Mouse (Mus musculus) forebrain, embryonic 12.5 days (tissue): ENCODE results near the gene Mxi1. TPM values are rescaled to one million over a fixed set of nuclear protein-coding genes. Genes with fewer than 3 reads are reported as not detected.

Source experiments
- ATAC-seq: fragments of 200-750 bp; cut with Nextera tagmentation; 2 replicates; pipeline ENCODE4 v1.8.0; 2017; ENCODE audit warnings: moderate TSS enrichment; ENCODE audit not compliant: low FRiP score
- H3K27ac ChIP-seq: fragments of 300-500 bp; sonication (generic); 2 replicates; pipeline ENCODE4 v1.5.1; 2016; ENCODE audit warnings: mild to moderate bottlenecking
- H3K27me3 ChIP-seq: fragments of 300-500 bp; sonication (generic); 2 replicates; pipeline ENCODE4 v1.6.1; 2016; ENCODE audit warnings: mild to moderate bottlenecking
- H3K36me3 ChIP-seq: fragments of 300-500 bp; sonication (generic); replicated peaks from 2 replicates; pipeline ENCODE4 v1.6.1; 2016; ENCODE audit warnings: mild to moderate bottlenecking
- H3K4me1 ChIP-seq: fragments of 300-500 bp; sonication (generic); 2 replicates; pipeline ENCODE4 v1.6.1; 2016
- H3K4me2 ChIP-seq: fragments of 300-500 bp; sonication (generic); 2 replicates; pipeline ENCODE4 v1.6.1; 2016; ENCODE audit warnings: mild to moderate bottlenecking, moderate library complexity
- H3K4me3 ChIP-seq: fragments of 300-500 bp; sonication (generic); replicated peaks from 2 replicates; pipeline ENCODE4 v1.5.1; 2016; ENCODE audit warnings: mild to moderate bottlenecking
- H3K9ac ChIP-seq: fragments of 300-500 bp; sonication (generic); 2 replicates; pipeline ENCODE4 v1.6.1; 2016; ENCODE audit warnings: mild to moderate bottlenecking
- H3K9me3 ChIP-seq: fragments of 300-500 bp; sonication (generic); 2 replicates; pipeline ENCODE4 v1.6.1; 2016
- WGBS: fragments of 180-500 bp; shearing (Covaris S2); methylation state at CpG from one replicate; pipeline ENCODE4 v1.1.7; 2016; 5-methylcytosine and 5-hydroxymethylcytosine counted together
- polyA plus RNA-seq: library from polyadenylated mRNA; unstranded; fragments of >200 nt; fragmentation: Nextera tagmentation; extraction: Ambion mirVana; gene quantifications from 2 replicates; pipeline ENCODE4 v1.2.1, GENCODE M21; 2016

Mxi1 gene
- polyA plus RNA-seq, 1 experiment from 2014 or later = 62.4 TPM

DNA sequence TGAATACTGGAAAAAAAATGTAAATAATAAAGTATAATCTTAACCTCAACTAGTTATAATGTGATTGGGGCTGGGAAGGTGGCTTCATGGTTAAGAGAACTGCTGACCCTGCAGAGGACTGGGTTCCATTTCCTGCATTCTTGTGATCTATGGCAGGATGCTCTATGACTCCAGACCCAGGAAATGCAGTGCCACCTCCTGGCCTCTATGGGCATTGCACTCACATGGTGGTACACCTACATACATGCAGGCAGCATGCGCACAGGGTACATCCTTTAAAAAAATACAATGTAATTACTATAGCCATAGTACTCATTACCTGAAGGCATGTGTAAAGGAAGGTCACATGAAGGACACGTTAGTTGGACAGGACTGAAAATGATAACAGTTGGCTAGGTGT, 52.6 kb downstream of the Mxi1 start:
- no peak overlapping the region for H3K9ac ChIP-seq
- H3K4me3 ChIP-seq = no peak overlapping the region
- H3K4me1 ChIP-seq = peaks cover 28% of the 10 kb centered on the region
- 50% methylated on average over 2 of the region's 2 CpGs for WGBS
- H3K9me3 ChIP-seq = no peaks in the 10 kb centered on the region
- ATAC-seq = no peak
- no peaks in the 10 kb centered on the region for H3K36me3 ChIP-seq
- H3K4me2 ChIP-seq = no peak overlapping the region
- no peaks in the 10 kb centered on the region for H3K27me3 ChIP-seq
- H3K27ac ChIP-seq = no peak overlapping the region

DNA sequence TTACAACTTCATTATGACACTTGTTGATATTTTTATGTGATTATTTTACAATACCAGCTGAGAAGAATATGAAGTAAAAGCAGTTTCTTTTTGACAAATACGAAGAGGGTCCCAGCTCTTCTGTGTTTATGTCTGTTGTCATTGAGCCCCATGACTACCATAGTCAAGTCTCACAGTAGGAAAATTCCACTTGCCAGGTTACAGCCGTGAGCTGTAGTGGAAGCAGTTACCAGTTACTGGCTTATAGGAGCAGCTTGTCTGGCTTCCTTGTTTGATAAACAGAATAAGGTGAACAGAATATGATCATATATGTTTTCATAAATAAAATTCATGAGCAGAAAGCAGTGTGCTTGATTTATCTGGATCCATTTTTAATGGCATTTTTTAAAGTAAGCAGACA, 54.2 kb downstream of the Mxi1 start:
- no peaks in the 10 kb centered on the region for H3K27me3 ChIP-seq
- no peak overlapping the region for H3K4me3 ChIP-seq
- no peak overlapping the region for H3K9ac ChIP-seq
- WGBS = 84% methylated on average over 2 of the region's 2 CpGs
- no peaks in the 10 kb centered on the region for H3K36me3 ChIP-seq
- no peak overlapping the region for H3K4me2 ChIP-seq
- no peaks in the 10 kb centered on the region for H3K9me3 ChIP-seq
- no peak overlapping the region for H3K27ac ChIP-seq
- peaks cover 20% of the 10 kb centered on the region for H3K4me1 ChIP-seq
- ATAC-seq = no peak

DNA sequence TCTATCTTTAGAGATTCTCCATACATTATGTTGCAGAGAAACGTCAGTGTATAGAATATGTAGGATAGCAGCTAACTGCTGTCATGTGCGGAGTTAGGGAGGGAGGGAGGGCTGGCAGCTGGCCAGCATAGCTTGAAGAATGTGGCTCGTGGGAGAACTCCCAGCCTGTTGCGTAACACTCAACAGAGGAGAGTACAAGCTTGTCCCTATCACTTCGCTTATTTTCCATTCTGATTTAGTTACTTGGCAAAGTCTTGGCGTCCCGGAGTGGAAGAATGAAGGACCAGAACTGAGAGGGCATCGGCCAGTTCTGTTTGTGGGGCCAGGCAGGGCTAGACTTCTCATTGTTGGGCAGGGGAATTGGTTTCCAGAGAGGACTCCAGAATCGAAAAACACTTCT, 54.6 kb downstream of the Mxi1 start:
- H3K4me2 ChIP-seq = peak overlapping the region; percentile 21
- WGBS = 48% methylated on average over 9 of the region's 9 CpGs

DNA sequence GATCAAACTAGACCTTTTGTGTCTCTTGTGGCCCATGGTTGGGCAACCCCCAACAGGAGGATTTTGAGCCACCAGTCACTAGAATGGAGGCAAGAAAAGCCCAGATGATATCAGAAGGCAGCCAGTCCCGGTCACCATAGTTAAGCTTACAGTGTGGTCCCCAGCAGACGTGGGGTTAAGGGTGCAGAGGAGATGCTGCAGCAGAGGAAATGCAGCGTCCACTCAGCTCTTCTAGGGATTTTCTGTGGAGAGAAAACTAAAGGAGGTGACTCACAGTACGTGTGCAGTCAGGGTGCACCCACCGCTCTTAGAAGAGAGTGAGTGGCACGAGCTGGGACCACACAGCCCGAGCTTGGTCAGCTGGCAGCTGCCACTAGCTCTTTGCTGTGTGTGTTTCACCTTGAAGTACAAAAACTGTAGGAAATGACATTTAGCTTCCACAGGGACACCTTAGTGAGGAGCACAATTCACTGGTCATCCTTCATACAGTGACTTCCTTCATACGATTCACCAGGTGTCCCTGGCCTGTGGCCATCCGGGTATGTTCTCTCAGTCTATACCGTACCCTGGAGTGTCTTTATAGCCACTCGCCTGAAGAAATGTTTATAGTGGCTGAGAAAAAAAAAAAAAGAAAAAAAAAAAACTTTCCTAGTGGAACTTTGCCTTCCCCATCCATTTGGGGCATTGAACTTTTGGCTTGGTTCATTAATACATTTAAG, 55.9 kb downstream of the Mxi1 start:
- H3K4me2 ChIP-seq = no peak overlapping the region
- no peak overlapping the region for H3K27ac ChIP-seq
- H3K36me3 ChIP-seq = peaks cover under 1% of the 10 kb centered on the region
- H3K4me1 ChIP-seq = peaks cover 9% of the 10 kb centered on the region
- ATAC-seq = no peak
- 86% methylated on average over 11 of the region's 11 CpGs for WGBS
- no peaks in the 10 kb centered on the region for H3K27me3 ChIP-seq
- H3K9me3 ChIP-seq = no peaks in the 10 kb centered on the region
- H3K9ac ChIP-seq = no peak overlapping the region
- no peak overlapping the region for H3K4me3 ChIP-seq

More for the DNA sequence above, 54.6 kb downstream of the Mxi1 start:
- peak; percentile 45; the same call in 1 of the 2 replicates for ATAC-seq
- Histone ChIP-seq H3K4me1 (peaks cover 16% of the 10 kb centered on the region), H3K9ac (no peak overlapping the region), H3K27ac (peak overlapping the region; percentile 42; the same call in 1 of the 2 replicates), H3K9me3 (no peaks in the 10 kb centered on the region), H3K27me3 (no peaks in the 10 kb centered on the region), H3K4me3 (no peak overlapping the region), H3K36me3 (no peaks in the 10 kb centered on the region)

DNA sequence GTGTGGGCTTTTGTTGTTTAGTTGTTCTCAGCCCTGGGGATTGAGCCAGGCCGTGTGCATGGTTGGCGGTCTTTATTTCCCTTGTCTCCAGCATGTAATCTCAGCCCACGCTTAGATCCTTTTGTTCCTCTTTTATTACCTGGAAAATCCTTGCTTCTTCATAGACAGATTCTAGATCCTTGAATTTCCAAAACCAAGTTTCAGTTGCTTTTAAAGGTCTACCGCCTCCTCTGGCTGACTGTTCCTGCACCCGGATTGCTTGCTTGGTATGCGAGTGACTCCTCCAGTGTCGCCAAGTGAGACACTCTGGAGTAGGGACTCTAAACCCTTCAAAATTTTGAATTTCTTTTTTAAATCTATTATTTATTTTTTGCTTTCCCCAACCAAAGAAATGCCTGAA, 56.6 kb downstream of the Mxi1 start:
- Histone ChIP-seq H3K9ac (no peak overlapping the region), H3K27ac (no peak overlapping the region), H3K9me3 (no peaks in the 10 kb centered on the region), H3K27me3 (no peaks in the 10 kb centered on the region), H3K4me2 (no peak overlapping the region), H3K4me3 (no peak overlapping the region), H3K4me1 (peaks cover 9% of the 10 kb centered on the region), H3K36me3 (peaks cover 7% of the 10 kb centered on the region)
- ATAC-seq = no peak
- 77% methylated on average over 7 of the region's 7 CpGs for whole genome bisulfite sequencing

DNA sequence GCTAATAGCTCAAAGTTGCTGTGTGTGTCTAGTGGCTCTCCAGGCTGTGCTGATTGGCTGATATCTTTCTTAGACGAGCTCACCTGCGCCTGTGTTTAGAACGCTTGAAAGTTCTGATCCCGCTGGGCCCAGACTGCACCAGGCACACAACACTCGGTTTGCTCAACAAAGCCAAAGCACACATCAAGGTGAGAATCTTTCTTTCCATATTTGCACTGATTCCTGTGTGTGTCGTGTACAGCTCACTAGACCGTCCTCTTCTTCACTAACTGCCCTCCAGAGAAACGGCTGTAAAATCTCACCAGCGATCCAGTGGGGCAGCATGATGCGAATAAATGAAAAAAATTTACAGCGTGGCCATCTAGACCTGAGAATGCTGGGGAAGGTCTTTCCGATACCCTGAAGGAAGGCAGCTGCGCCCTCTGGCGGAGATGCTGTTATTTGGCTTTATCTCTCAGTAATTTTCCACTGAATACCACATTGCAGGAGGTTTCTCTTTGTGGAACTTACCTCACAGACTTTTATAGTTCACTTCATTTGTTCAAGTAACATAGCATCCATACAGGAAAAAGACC, 59.2 kb downstream of the Mxi1 start:
- Histone ChIP-seq H3K4me1 (peaks cover 9% of the 10 kb centered on the region), H3K9ac (no peak overlapping the region), H3K36me3 (peaks cover 24% of the 10 kb centered on the region), H3K27me3 (no peaks in the 10 kb centered on the region), H3K4me2 (no peak overlapping the region), H3K27ac (no peak overlapping the region), H3K4me3 (no peak overlapping the region), H3K9me3 (no peaks in the 10 kb centered on the region)
- WGBS = 42% methylated on average over 14 of the region's 14 CpGs
- peak; percentile 51; the same call in 1 of the 2 replicates for ATAC-seq

DNA sequence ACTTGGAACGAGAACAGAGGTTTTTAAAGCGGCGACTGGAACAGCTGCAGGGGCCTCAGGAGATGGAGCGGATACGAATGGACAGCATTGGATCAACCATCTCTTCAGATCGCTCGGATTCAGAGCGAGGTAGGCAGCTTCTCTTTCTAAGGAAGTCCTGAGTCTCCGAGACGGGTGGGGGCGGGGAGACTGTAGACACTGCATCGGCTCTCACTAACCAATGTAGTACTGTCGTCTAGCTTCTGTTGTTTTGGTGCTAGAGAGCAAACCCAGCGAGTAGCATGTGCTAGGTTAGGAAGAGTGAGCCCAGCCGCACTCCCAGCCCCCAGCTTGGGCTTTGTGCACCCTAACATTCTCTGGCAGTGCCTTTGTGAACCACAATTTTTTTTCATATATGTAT, 59.9 kb downstream of the Mxi1 start:
- WGBS = 84% methylated on average over 15 of the region's 15 CpGs
- H3K9me3 ChIP-seq = no peaks in the 10 kb centered on the region
- no peak for ATAC-seq
- H3K4me3 ChIP-seq = no peak overlapping the region
- H3K4me2 ChIP-seq = no peak overlapping the region
- peaks cover 4% of the 10 kb centered on the region for H3K4me1 ChIP-seq
- H3K9ac ChIP-seq = no peak overlapping the region
- no peaks in the 10 kb centered on the region for H3K27me3 ChIP-seq
- H3K27ac ChIP-seq = no peak overlapping the region
- H3K36me3 ChIP-seq = peaks cover 29% of the 10 kb centered on the region

DNA sequence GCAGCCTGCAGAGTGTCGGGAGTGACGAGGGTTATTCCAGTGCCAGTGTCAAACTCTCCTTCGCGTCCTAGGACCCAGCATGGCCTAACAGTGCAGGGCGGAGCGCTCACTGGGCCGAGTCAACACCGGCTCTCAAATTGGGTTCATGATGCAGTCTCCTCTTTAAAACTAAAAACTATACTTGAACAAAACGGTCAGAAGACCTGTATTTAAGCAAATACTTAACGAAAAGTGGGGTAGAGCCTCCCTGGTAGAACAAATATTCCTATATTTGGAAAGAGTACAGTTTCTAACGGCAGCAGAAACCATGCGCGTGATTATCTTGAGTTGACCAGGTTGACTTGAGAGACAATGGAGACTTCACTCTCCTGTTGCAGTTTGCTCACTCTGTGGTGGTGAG, 61.3 kb downstream of the Mxi1 start, which contains the start of gene Gm10197:
Gene Gm10197, minus strand, starts transcription at position 101 of the 400 bp plus-strand sequence.
- Histone ChIP-seq H3K4me2 (no peak within 1 kb of the TSS), H3K27me3 (no peaks in the 10 kb centered on the region), H3K9ac (no peak within 1 kb of the TSS), H3K4me1 (no peaks in the 10 kb centered on the region; the same call in 1 of the 2 replicates), H3K9me3 (no peaks in the 10 kb centered on the region), H3K36me3 (peaks cover 39% of the 10 kb centered on the region), H3K4me3 (no peak within 1 kb of the TSS), H3K27ac (no peak within 1 kb of the TSS)
- no peak for ATAC-seq
- WGBS = 93% methylated on average over 13 of the region's 13 CpGs

DNA sequence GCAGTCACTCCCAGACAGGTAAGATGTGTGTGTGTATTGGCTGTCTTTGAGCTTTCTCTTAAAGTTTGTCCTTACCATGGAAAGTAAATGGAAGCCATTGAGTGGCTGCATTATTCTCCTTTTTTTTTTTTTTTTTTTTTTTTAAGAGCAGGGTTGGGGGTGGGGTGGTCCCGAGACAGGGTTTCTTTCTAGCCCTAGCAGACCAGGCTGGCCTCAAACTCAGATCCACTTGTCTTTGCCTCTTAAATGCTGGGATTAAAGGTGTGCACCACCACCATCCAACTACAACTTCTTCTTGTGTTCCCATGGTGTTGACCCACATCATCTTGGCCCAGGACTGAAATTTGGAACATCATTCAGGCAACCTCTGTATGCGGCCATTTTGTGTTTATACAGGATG, 63.3 kb downstream of the Mxi1 start:
- Histone ChIP-seq H3K4me1 (no peaks in the 10 kb centered on the region; the same call in 1 of the 2 replicates), H3K27me3 (no peaks in the 10 kb centered on the region), H3K4me3 (no peak overlapping the region), H3K27ac (no peak overlapping the region), H3K9me3 (no peaks in the 10 kb centered on the region), H3K36me3 (peaks cover 47% of the 10 kb centered on the region), H3K9ac (no peak overlapping the region), H3K4me2 (no peak overlapping the region)
- 79% methylated on average over 2 of the region's 2 CpGs for WGBS
- no peak for ATAC-seq

DNA sequence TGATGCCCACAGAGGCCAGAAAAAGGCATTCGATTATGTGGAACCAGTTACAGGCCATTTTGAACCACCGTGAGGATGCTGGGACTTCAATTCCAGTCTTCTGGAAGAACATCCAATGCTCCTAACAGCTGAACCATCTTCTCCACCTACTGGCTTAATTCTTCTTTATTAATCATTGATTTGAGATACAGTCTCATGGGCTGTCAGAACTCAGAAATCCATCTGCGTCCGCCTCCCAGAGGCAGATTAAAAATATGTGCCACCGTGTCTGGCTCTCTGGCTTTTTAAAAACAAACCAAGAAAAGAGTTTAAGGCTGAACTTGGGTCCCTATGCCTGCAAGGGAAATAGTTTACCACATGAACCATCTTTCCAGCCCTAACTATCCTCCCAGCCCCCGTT, 65.0 kb downstream of the Mxi1 start:
- no peak for ATAC-seq
- H3K27ac ChIP-seq = no peak overlapping the region
- H3K4me1 ChIP-seq = no peaks in the 10 kb centered on the region
- H3K9me3 ChIP-seq = no peaks in the 10 kb centered on the region
- no peak overlapping the region for H3K4me3 ChIP-seq
- H3K9ac ChIP-seq = no peak overlapping the region
- H3K4me2 ChIP-seq = no peak overlapping the region
- no peaks in the 10 kb centered on the region for H3K27me3 ChIP-seq
- peaks cover 56% of the 10 kb centered on the region for H3K36me3 ChIP-seq
- WGBS = 94% methylated on average over 6 of the region's 6 CpGs

DNA sequence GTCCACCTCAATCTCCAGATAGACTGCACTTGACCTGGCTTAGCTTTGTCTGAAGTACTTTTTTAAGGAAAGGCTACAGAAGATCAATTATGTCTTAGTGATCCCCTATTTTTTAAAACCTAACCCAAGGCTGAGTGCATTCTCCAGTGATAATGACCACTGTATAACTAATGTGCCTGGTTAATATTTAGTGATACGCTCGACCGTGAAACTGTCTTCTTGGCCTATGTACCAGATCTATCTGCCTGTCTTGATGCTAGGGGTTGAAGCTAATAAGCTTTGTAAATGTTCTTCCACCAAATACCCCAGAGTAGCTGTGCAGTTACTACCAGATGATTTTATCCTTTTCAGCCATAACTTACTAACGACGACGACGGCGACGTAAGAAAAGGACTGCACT, 65.5 kb downstream of the Mxi1 start:
- no peak overlapping the region for H3K9ac ChIP-seq
- H3K4me3 ChIP-seq = no peak overlapping the region
- H3K9me3 ChIP-seq = no peaks in the 10 kb centered on the region
- no peak for ATAC-seq
- H3K4me2 ChIP-seq = no peak overlapping the region
- no peaks in the 10 kb centered on the region for H3K4me1 ChIP-seq
- H3K27ac ChIP-seq = no peak overlapping the region
- 93% methylated on average over 9 of the region's 9 CpGs for WGBS
- no peaks in the 10 kb centered on the region for H3K27me3 ChIP-seq
- peaks cover 61% of the 10 kb centered on the region for H3K36me3 ChIP-seq

DNA sequence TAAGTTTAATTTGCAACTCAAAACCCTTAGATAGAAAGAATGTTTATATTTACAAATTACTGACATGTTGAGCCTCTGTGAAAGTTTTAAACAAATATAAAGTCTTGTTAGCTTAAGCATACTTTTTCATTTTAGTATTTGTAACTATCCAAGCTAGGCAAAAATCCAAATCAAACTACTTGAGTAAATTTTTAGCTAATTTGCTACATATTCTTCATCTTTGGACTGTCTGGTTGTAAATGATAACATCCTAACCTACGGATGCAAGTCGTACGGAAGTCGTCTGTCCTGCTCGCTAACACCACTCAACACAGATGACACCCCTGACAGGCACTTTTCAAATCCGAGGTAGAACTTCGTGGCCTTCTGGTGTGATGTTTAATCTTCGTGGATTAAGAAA, 67.3 kb downstream of the Mxi1 start:
- no peak overlapping the region for H3K4me3 ChIP-seq
- no peak overlapping the region for H3K27ac ChIP-seq
- H3K36me3 ChIP-seq = peaks cover 62% of the 10 kb centered on the region
- 90% methylated on average over 8 of the region's 8 CpGs for WGBS
- no peaks in the 10 kb centered on the region for H3K9me3 ChIP-seq
- no peak overlapping the region for H3K9ac ChIP-seq
- H3K27me3 ChIP-seq = no peaks in the 10 kb centered on the region
- ATAC-seq = no peak
- no peak overlapping the region for H3K4me2 ChIP-seq
- no peaks in the 10 kb centered on the region for H3K4me1 ChIP-seq

DNA sequence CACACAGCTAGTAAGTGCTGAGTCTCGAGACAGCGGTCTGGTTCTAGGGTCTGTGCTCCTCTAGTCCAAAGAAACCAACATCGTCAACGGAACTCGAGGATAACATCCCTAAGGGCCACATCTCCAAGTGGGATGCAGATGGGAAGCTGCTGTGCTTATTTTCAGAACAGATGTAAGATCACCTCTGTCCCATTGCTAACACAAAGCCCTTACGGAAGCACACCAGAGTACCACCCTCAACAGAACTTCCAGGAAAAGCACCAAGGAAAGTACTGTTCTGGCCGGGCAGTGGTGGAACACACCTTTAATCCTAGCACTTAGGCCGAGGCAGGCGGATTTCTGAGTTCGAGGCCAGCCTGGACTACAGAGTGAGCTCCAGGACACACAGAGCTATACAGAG, 68.1 kb downstream of the Mxi1 start:
- H3K9me3 ChIP-seq = no peaks in the 10 kb centered on the region
- H3K36me3 ChIP-seq = peaks cover 64% of the 10 kb centered on the region
- H3K27ac ChIP-seq = no peak overlapping the region
- ATAC-seq = no peak
- H3K4me1 ChIP-seq = no peaks in the 10 kb centered on the region
- WGBS = 95% methylated on average over 10 of the region's 10 CpGs
- no peak overlapping the region for H3K9ac ChIP-seq
- H3K27me3 ChIP-seq = no peaks in the 10 kb centered on the region
- no peak overlapping the region for H3K4me3 ChIP-seq
- H3K4me2 ChIP-seq = no peak overlapping the region
